Mouse (Mus musculus): ENCODE data around the gene Tbc1d15.

The Tbc1d15 gene

GRCm38 (mm10) chr10:115160289-115160688 lies 91.0 kb downstream of the Tbc1d15 start:
- no peaks in the 10 kb centered on the region for H3K36me3 ChIP-seq (ENCODE audit: control insufficient read depth, insufficient read depth, low read length, poor library complexity, severe bottlenecking)
- DNase-seq (ENCODE audit: low read depth, low spot score): no peak
- no peaks in the 10 kb centered on the region for H3K27me3 ChIP-seq (ENCODE audit: control insufficient read depth, insufficient read depth, low read length, poor library complexity, severe bottlenecking)

All from splenic B cell, adult 2 months (primary cell).